Mouse (Mus musculus) embryo, embryonic 10.5 days (tissue): ENCODE measurements around the gene Dnajc21.
A peak's percentile ranks its signal among the peaks of the same experiment; 100 is the strongest.

Experiments used
- DNase-seq: peaks from one replicate; pipeline ENCODE4 v3.0.0-alpha.2; 2015; ENCODE audit warnings: low spot score

The Dnajc21 gene

DNA sequence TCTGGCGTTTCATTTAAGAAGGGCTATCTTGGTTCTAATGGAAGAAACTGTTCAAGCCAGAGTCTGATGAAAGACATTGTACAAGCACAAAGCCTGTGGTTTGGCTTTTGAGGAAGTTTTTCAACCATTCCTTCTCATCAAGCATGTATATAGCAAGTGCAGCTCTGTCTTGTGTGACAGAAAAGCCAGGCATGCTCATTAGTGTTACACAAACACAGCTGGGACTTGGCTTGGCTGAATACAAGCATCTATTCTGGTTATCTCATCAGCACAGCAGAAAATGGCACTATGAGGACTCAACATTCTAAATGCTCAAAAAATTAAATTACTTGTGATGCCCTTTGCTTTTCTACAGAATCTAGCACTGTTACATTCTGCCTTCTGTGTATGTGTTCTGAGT is 33.4 kb downstream of the Dnajc21 start:
- DNase-seq = no peak

- no peak for DNase-seq
These were observed 43.6 kb downstream of the Dnajc21 start for GRCm38 (mm10) chr15:10426545-10427266.

DNA sequence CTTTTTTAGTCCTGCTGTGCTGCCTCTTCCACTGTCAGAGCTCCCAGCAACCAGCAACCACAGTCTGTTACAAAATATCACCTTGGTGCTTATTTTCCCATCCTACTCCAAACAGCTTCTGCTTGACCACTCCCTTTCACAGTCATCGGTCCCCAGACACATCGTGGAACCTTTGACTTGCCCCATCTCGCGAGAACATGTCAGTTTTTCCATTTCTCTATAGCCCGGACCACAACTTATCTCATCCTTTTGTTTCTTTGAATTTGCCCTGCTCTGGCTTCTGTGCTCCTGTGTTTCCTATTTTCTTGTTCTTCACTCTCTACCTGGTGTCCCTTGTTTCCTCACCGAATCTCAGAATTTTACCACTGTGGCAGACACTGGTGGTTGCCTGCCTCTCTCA is 44.2 kb downstream of the Dnajc21 start:
- DNase-seq = no peak

DNA sequence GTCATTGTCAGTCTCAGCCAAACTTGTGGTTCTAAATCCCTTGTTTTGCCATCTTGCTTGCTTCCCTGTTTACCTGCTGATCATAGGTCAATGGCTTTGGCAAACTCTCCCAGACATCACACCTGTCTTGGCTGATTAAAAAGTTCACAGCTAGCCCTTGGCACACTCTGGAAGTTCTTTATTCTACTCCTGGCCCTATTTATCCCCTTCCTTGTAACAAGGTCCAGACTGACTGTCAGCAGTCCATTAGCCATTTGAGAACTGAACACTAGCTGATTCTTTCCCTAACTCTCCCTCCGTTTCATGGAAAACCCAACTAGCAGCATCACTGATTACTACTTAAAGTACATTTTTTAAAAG is 48.6 kb downstream of the Dnajc21 start:
- DNase-seq = no peak

GRCm38 (mm10) chr15:10421138-10421784 is 49.1 kb downstream of the Dnajc21 start:
- peak; percentile 60 for DNase-seq

- DNase-seq = no peak
These were observed 56.7 kb downstream of the Dnajc21 start for GRCm38 (mm10) chr15:10413656-10414055.

GRCm38 (mm10) chr15:10410881-10411280 is 59.4 kb downstream of the Dnajc21 start:
- DNase-seq = no peak

DNA sequence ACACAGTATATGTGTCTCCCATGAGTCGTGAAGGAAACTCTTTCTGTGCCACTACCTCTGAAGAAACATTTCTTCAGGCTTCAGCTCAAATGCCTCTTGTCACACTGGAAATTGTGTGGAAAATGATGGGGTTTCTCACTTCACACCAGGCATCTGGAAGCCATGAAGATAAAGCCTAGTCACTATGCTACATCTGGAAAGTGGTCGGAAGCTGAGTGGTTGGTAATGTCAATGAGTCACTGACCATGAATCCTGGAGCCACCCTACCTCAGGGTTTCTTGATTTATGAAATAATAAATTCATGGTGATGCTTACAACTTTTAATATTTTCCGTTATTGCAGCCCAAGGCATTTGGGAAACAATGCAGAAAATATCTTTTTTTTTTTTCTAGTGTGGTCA is 60.5 kb downstream of the Dnajc21 start:
- no peak for DNase-seq

DNA sequence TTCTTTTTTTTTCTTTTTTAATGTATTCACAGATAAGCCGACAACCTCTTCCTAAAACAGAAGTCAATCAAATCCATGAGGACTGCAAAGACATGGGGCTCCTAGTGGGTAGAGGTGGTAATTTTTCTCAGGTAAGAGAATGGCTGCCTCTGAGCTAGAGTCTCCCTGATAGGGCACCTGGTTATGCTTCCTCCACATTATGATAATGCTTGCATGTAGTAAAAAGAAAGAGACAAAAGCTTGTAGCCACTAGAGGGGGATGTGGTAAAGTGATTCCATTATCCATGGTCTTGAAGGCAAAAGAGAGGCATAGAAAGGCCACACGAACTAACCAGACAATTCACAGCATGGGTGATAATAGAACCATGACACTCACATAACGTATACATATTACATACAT is 69.9 kb downstream of the Dnajc21 start:
- peak; percentile 66 for DNase-seq

GRCm38 (mm10) chr15:10399795-10400194 is 70.5 kb downstream of the Dnajc21 start:
- DNase-seq = no peak
